Mouse (Mus musculus) brain, embryonic 18.5 days (tissue): ENCODE results near the gene Abcc4.
"Not testable (repeated sequence)": the region's sequence is repeated elsewhere in the genome, so short reads cannot be mapped to it uniquely, and the experiment has no call there.

ENCODE experiments used
- DNase-seq: peaks from one replicate; pipeline ENCODE4 v3.0.0-alpha.2; 2012; ENCODE audit warnings: low read depth, low spot score

Abcc4 gene

DNA sequence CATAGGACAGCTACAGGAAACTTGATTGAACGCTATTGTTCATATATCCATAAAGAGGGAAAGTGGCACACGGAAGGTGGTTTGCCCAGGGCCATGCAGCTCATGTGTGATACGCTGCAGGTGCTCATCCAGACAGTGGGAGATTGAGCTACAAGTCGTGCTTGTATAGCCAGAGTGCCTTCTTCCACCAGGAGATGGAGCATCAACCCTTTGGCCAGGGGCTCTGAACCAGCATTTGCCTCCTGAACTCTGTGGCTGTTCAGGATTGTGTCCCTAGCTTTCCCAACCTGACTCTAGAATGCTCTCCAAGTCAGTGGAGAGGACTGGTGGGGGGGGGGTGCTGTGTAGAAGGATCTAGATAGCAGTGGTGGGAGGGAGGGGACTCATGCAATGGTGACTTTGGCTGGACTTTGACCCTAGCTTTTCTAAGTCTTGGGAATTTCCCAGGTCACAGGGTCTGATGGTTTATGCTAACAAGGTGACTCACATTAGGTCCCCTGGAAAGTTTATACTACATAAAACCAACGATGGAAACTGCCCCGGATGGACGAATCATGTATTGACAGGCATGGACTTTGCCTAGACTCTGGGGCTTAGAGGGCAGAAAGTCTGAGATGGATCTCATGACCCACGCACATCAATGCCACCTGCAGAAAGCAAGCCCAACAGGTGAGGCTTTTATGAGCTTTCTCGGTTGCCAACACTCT, 27.6 kb downstream of the Abcc4 start:
- DNase-seq = no peak

DNA sequence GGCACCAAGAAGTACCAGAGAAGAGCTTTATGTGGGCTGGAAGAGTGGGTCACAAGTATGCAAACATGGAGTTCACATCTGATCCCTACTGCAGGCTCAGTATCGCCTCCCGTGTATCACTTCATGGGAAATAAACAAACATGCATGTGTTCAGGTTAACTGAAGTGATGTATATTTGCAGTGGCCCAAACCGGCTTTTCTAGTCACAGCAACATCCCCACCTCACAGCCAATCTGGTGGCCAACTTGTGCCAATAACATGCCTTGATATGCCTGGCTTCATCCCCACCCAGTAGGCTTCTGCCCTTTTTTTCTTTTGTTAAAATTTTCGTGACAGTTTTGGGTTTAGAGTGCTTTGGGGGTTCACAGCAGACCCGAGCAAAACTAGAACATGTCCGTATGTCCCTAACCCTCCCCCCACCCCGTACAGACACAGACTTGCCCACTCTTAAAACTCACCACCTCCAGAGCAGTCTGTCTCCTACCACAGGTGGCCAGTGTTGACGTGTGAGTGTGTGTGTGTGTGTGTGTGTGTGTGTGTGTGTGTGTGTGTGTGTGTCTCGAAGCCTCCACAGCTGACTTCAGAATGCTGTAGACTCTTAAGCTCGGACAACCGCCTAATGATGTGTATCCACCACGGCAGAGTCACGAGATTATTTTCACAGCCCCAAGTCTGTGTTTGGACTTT, 29.6 kb downstream of the Abcc4 start:
- no peak for DNase-seq

DNA sequence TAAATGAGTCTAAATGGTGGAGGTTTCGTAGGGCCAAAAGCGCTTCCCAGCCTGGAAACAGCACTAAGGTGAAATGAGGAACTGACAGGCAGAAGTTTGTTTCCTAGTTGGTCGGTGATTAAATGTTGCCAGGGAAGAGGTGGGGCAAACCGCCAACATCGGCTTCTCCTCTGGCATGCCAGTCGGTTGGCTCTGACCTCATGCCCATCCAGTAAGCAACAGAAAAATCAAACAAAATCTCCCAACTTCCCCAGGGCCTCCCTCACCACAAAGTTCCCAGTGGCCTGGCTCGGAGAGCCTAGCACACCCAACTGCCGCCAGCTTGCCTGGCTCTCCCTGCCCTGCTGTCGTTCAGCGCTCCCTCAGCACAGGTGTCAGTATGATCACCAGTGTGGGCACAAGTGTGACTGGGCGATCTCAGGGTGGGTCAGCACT, 31.3 kb downstream of the Abcc4 start:
- DNase-seq = no peak

DNA sequence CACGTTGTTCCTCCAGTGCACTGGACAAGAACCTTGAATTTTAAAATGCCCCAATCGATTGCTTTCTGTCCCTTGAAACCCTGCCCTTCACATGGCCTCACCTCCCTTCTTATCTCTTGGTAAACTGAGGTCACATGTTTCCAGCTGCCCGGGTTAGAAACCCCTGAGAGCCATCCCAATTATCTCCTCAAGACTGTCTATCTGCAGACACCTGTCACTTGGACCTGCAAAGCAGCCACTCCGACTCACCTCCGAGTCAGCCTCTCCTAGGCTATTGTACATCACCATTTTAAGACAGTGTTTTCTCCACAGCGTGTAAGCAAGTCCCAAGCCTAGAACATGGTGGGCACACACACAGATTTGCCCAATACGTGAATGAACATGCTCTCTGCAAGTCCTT, 31.8 kb downstream of the Abcc4 start:
- no peak for DNase-seq

DNA sequence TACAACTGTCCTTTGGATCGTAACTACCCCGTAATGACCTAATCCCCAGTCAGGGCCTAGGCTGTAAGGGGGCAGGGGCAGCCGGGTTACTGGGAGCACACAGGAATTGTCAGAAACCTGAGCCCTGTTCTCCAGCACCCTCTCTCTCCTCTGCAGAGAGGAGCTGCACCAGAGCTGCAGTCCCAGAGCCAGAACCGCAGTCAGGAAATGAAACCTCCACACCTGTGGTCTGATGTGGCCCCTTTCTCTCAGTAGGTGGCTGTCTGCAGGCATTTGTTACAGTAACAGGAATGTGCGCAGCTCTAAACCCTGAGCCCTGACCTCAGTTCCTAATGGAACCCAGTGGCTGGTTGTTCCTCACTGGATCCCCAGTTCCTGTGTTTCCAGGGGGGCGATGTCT, 32.5 kb downstream of the Abcc4 start:
- DNase-seq = no peak

DNA sequence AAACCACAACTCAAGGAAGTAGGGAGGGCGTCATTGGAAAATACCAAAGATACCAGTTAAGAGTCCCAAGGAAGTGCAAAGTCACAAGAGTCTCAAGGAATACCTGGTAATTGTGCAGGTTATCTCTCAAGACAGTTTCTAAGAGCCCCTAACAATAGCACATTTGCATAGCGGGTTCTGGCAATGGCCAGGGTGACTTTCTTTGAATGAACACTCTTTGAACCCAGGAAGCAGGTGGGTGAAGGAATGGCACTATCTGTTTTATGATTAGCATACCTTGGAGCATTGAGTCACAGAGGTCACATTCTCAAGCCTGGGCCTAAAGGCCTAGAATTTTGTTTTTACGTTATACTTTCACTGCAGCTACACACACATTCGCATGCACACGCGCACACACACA, 33.1 kb downstream of the Abcc4 start:
- not testable (repeated sequence) for DNase-seq

DNA sequence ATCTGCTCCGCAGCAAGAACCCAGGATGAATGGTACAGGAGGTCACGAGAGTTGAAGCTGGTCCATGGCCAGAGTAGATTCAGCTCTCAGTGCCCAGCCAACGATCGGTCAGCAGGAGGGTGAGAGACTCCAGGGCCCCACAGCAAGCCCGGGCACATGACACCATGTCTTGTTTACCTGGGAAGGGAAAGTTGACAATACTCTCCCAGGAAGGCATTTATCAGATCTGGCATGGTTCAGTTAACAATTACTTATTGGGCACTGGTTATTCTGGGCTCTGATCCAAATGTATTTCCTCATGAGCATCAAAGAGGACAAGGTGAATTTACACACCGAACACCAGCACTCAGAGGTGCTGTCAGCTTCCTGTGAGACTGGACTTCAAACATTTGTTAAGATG, 38.5 kb downstream of the Abcc4 start:
- no peak for DNase-seq

DNA sequence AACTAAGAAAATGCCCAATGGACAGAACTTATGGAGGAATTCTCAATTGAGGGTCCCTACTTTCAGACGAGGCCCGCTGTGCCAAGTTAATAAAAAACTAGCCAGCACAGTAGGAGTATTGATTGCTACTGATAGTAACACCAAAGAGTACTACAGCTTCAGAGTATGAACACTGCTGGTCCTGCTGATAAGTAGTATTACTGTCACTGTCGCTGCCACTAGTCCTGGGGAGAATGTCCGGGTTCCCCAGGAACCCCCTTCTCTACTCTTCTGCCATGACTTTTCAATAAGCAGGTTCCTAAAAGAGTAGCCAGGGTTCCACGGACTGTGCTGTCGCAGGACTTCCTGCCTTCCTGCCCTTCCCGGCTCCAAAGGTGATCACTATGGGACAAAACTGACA, 41.4 kb downstream of the Abcc4 start:
- DNase-seq = no peak

DNA sequence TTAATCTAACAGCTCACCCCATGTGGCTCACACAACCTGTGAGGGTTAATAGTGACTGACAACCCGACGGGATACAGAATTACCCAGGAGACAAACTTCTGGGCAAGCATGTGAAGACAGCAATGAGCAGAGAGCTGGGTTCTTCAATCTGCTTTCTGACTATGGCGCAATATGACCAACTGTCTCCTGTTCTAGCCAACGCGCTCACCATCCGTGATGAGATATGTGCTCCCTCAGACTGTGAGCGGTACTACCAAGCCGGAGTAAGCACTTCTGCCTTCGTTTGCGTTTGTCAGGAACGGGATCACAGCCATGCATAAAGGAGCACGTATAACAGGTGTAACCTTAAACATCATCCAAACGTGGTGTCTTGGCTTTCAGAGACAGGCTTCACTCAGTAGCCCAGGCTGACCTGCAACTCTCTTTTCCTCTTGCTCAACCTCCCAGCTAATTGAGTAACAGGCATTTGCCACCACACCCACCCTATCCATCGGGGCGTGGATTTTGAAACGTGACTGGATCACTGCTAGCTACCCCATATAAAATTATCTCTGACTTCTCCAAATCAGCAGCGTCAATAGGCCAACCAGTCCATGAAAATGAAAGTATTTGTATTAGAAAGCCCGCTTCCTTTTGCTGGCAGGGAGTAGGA, 43.3 kb downstream of the Abcc4 start:
- no peak for DNase-seq

DNA sequence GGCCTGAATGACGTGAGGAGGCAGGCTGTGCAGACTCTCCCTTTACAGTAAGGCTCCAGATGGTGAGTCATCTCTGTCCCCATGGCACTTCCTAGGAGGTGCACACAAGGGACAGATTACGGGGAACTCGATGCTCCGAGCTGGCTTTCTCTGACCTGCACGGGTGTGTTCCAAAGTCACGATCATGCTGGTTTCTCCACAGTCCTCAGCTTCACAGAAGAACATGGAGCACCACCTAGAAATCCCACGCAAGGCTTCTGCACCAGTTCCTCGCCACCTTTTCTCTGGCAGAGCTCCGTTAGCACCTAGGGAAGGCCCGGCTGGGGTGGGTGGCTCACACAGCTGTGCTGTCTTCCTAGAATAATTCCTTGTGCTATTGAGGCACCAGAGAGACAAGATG, 43.9 kb downstream of the Abcc4 start:
- no peak for DNase-seq

DNA sequence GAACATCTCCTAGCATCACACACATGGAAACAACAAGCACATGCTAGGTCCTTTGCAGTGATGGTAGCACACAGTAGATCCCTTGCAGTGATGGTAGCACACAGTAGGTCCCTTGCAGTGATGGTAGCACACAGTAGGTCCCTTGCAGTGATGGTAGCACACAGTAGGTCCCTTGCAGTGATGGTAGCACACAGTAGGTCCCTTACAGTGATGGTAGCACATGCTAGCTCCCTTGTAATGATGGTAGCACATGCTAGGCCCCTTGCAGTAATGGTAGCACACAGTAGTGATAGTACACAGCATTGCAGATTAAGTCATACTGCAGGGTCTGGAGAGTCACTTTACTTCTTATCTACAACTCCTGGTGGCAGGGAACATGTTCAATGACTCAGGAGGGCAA, 46.8 kb downstream of the Abcc4 start:
- no peak for DNase-seq

DNA sequence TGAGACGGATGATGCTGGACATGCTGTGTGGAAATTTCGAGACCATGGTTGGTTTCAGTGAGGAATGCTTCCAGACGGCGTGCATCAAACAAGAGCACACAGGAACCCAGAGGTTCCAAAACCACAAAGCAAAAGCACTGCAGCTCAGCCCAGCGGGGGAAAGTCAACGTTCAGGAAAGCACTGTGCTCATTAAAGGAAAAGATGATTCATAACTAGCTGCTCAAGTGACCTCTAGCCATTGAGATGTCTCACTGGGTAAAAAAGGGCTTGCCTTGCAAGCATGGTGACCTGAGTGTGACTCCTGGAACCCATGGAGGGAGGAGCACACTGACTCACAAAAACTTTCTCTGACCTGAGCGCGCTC, 47.7 kb downstream of the Abcc4 start:
- no peak for DNase-seq

DNA sequence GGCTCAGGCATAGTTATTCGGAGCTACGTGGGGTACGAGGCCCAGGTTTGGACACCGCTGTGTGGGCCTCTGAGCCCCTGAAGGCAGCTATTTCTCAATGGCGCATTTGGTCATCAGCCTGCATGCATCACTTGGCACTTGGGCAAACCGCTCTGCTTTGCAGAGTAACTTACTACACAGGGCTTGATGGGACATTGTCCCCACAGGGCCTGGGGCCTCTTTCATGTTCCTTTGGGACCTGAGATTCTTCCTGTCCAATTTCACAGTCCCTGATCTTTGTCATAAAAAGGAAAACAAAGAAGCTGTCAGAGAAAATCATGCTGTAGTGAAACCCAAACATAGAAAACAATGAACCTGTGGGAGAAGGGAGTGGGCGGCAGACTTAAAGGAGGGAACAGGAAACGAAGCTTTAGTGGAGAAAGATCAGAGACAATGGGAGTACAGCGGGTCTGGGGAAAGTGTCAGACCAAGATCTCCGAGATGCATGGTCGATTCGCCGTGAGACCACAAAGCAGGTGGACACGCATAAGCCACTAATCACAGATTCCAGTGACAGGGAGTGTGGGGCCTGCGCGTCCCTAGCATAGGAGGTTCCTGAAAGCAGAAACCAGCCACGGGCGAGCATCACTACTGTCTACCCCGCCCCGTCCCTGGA, 48.2 kb downstream of the Abcc4 start:
- DNase-seq = no peak

DNA sequence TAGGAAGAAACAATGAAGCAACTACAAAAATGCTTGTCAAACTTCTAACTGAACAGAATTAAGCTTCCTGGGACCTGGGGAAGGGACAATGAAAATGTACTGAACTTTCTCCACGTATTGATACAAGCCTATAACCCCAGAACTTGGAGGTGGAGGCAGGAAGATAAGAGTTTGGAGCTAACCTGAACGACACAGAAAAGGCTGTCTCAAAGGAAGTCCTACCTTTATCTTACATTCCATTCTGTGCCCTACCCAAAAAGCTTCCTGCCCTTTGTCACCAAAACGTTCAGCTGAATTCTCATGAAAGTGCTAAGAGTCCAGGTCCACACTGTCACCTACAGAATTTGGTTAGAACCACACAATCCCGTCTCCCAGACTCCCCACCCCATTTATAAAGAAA, 48.8 kb downstream of the Abcc4 start:
- DNase-seq = no peak

DNA sequence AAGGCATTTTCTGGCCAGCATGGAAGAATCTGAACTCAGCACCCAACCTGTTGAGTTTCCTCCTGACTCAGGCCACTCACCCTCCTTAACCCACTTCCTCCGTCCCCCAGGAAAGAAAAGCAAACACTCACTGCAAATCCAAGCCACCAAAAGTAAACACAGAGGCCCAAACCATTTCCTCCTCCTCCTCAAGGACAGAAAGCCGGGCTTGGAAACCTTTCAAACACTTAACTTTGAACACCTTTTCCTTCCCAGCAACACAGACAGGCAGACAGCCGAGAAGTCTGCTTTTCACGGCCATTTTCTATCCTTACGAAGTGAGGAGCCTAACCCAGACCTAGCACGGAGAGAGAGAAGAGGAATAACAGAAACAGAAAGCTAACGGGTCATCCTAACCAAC, 50.0 kb downstream of the Abcc4 start:
- no peak for DNase-seq

DNA sequence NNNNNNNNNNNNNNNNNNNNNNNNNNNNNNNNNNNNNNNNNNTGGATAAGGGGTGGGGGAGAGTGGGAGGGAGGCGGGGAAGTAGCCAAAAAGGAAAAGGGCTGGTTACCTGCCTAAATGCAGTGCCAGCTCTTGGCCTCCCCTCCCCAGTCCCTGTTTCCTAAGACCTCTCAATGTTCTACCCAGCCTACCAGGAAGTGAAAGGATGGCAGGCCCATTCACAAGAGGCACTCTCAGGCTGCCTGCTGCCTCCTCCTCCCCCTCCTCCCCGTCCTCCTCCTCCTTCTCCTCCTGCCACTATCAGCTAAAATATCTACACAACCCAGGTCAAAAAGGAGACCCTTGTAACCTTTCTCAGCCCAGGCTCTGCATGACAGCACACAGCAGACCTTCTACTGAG, 51.1 kb downstream of the Abcc4 start:
- DNase-seq = no peak

DNA sequence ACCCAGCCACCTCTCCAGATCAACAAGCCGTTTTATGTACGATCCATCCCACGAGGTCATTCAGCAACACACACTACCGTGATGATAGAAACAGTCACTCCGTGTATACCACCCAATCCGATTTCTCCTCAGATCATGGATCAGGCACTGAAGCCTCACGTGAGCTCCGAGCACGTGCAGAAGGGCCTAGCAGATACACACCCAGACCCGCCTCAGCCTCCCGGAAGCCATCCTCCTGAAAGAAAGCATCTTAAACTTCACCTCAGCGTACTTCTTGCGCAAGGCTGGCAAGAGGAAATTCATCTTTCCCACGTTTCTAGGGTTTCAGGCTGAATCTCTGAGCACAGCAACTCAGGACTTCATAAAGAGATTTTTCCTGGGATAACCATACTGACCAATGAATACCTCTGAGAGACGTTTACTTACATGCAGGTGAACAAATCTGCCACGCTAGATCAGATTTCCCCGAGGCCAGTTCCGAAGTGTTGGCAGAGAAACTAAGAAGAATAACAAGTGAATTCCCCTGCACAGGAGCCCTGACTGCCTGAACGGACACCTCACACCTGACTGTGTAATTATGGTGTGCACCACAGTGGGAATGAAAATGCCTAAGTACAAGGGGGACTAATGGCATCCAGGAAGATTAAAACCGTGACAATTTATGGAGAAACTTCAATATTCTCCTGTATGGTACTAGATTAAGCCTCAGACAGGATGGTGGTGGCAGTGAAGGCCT, 54.1 kb downstream of the Abcc4 start:
- DNase-seq = no peak

DNA sequence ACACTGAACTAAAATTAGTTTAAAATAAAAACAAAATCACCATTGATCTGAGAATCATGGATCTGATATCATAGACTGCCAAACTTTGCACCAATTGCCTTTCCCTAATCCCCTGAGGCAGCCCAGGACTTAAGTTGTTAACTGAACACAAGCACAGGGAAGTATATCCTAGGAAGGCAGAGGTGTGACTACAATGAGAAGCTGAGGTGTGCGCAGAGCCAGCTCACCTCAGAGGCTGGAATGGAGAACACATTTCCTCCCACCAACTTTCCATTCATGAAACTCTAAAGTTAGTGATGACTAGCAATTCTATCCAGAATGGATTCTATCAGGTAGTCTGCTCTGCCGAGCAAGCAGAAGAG, 56.1 kb downstream of the Abcc4 start:
- no peak for DNase-seq

DNA sequence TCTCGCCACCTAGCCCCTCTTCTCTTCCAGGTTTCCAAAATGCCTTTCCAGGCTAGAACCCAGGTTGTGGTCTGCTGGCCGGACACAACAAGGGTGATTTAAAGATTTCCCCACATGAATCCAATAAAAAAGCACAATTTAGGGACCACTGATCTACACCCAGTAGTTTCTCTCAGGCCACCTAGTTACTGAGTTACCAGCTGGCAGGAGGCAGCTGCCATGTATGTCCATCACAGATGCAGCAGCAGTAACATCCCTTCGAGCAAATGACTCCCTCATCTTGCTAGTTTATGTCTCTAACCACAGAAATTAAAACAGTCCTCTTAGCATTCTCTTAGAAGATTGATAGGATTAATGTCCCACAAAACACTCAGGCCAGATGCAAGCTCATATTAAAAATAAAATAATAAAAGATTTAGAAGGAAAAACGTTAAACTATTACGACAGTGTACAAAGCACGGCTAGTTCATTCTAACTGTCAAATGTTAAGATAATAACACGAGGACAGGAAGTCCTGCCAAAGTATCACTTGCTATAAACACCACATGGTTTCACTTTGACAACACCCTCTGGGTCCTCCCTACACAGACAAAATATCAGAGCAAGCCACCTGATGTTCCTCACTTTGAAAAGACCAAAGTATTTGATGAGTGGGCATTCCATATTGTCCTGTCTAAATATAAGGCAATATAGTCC, 56.7 kb downstream of the Abcc4 start:
- no peak for DNase-seq

DNA sequence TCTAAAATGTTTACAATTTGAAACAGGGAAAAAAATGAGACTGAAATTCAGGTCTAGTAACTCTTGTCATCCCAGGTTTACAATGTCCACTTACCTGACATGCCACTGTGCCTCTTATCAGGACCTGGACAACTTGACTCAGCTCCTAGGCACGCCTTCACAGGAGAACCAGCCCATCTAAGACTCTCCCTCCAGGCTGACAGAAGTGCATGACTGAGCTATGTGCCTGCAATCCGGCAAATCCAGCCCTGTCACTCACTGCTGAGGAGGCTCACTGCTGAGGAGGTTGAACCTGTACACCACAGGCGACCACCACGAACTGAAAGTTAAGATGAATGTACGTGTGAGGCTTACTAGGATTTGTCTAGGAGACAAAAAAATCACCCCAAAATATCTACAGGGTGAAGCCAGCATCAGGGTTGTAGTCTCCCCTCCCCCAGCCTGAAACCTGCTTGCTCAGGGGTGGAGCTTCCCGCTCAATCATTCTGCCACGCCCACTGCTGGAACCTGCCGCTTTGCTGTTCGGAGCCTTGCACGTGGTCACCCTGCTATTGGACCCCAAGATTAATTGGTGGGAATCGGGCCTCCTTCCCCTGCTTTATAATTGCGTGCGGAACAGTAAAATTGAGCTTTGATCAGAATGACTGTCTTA, 63.0 kb downstream of the Abcc4 start:
- DNase-seq = not testable (repeated sequence)

DNA sequence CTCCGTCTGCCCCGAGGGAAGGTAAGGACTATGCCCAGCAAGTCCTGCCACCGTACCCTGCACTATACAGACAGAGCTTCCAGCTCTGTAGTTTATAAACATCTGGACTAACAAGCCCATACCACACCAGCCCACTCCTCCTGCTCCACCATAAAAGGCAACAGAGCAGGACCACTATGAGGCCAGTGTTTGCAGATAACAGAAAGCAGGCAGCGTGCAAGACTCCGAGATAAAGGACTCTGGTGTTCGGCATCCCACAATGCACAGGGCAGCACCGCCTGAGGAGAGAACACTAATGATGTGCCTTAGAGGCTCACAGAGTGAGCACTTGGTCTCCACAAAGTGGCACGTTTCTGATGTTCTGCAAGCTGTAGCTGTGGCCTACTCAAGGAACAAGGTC, 63.9 kb downstream of the Abcc4 start:
- DNase-seq = no peak
